ENCODE assay signal across 7 mouse cellular contexts in the genomic region with DNA sequence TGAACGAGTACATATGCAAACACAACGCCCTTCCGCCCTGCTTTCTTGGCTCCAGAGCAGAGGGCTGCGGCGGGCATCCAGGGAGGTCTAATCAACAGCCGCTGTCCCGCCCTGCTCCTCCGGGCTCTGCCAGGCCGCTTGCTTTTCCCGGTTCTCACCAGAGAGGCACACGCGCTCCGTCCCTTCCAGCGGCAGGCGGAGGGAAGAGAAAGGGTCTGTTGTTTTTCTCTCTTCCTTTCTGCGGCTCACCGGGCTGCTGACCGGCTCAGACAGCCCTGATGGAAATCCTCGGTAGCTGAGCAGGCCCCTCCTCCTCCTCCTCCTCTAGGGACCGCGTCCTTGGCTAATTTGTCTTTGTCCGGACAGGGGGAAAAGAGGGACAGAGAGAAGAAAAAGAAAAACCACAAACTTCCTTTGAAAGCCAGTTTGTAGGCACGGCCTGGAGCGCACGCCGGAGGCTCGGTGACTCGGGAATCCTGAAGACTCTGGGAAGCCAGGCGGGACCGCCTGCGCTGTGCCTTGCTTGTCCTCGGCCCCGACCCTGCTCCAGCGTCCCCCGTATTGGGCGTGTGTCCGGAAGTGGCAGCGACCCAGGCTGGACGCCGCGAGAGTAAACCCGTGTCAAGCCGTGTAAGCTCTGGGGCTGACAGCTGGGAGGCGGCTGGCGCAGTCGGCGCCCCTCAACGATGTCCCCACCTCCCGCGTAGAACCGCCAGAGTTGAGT. TPM values are rescaled to one million over a fixed set of nuclear protein-coding genes. Genes with fewer than 3 reads are reported as not detected.
DNase-seq lines count a peak whose midpoint lies in the region; ATAC-seq and TF ChIP-seq lines count a peak whose summit lies in the region.

No protein-coding gene starts in this region.

- H3K36me3 ChIP-seq in intestine, postnatal 0 days (ENCODE audit: control insufficient read depth, insufficient read depth), result peaks cover 8% of the 10 kb centered on the region
- peaks cover 12% of the 10 kb centered on the region for H3K36me3 ChIP-seq in limb, embryonic 13.5 days
- H3K36me3 ChIP-seq in midbrain, embryonic 15.5 days (replicated peaks), result peaks cover 6% of the 10 kb centered on the region; the same call in 1 of the 2 replicates
- H3K36me3 ChIP-seq in spleen, adult 2 months (ENCODE audit: control insufficient read depth, insufficient read depth, low read length), result peaks cover 3% of the 10 kb centered on the region

- peak; percentile 74 for DNase-seq in adrenal gland, adult 8-10 months
- DNase-seq in embryo, embryonic 11.5 days (ENCODE audit: low read depth, low spot score), result peak; percentile 59
- peak; percentile 71 to 84 for DNase-seq in gastrocnemius, postnatal 4 days (ENCODE audit: low spot score in 2 of 2)
- DNase-seq in spleen, adult 2 months (ENCODE audit: low read depth in 1 of 2, low spot score in 2 of 2), result peak in 1 of 2 experiments; percentile 54

- peak; percentile 76 for ATAC-seq in intestine, postnatal 0 days
- peak; percentile 64 for ATAC-seq in limb, embryonic 13.5 days (ENCODE audit: low FRiP score, low read depth)
- peak; percentile 58 for ATAC-seq in midbrain, embryonic 15.5 days (replicated peaks)

- peak; percentile 61 for TF ChIP-seq CTCF in intestine, postnatal 0 days (IDR thresholded peaks at IDR 0.05; ENCODE audit: low read depth)
- TF ChIP-seq CTCF in spleen, adult 2 months (IDR thresholded peaks at IDR 0.05; ENCODE audit: extremely low read depth, insufficient read depth, insufficient read length, insufficient replicate concordance), result no peak

- no peaks in the 10 kb centered on the region for H3K9me3 ChIP-seq in intestine, postnatal 0 days (ENCODE audit: control insufficient read depth)
- H3K9me3 ChIP-seq in limb, embryonic 13.5 days, result no peaks in the 10 kb centered on the region
- no peaks in the 10 kb centered on the region for H3K9me3 ChIP-seq in midbrain, embryonic 15.5 days

- no peaks in the 10 kb centered on the region for H3K27me3 ChIP-seq in intestine, postnatal 0 days (replicated peaks; ENCODE audit: control insufficient read depth, insufficient read depth, low read length)
- H3K27me3 ChIP-seq in limb, embryonic 13.5 days, result no peaks in the 10 kb centered on the region
- no peaks in the 10 kb centered on the region for H3K27me3 ChIP-seq in midbrain, embryonic 15.5 days (replicated peaks)
- no peaks in the 10 kb centered on the region for H3K27me3 ChIP-seq in spleen, adult 2 months (ENCODE audit: control insufficient read depth, insufficient read depth, low read length)

- H3K4me3 ChIP-seq in intestine, postnatal 0 days (ENCODE audit: low read depth, low read length), result peak overlapping the region; percentile 61
- H3K4me3 ChIP-seq in limb, embryonic 13.5 days, result peak overlapping the region; percentile 77
- H3K4me3 ChIP-seq in midbrain, embryonic 15.5 days, result peak overlapping the region; percentile 71
- H3K4me3 ChIP-seq in spleen, adult 2 months (ENCODE audit: extremely low read depth, insufficient read depth, insufficient read length), result peak overlapping the region; percentile 68

- peak overlapping the region; percentile 85 for H3K4me2 ChIP-seq in intestine, postnatal 0 days (replicated peaks; ENCODE audit: low read depth)
- H3K4me2 ChIP-seq in limb, embryonic 13.5 days (replicated peaks), result peak overlapping the region; percentile 80
- peak overlapping the region; percentile 83 for H3K4me2 ChIP-seq in midbrain, embryonic 15.5 days

- H3K4me1 ChIP-seq in intestine, postnatal 0 days (replicated peaks; ENCODE audit: control insufficient read depth, insufficient read depth, low read length), result peaks cover 11% of the 10 kb centered on the region
- peaks cover 35% of the 10 kb centered on the region for H3K4me1 ChIP-seq in limb, embryonic 13.5 days
- peaks cover 31% of the 10 kb centered on the region for H3K4me1 ChIP-seq in midbrain, embryonic 15.5 days
- no peaks in the 10 kb centered on the region; the same call in 1 of the 2 replicates for H3K4me1 ChIP-seq in spleen, adult 2 months (ENCODE audit: control insufficient read depth, insufficient read depth, insufficient read length)

- peak overlapping the region; percentile 83 for H3K9ac ChIP-seq in intestine, postnatal 0 days (ENCODE audit: low read depth, low read length)
- H3K9ac ChIP-seq in limb, embryonic 13.5 days, result peak overlapping the region; percentile 90
- peak overlapping the region; percentile 69 for H3K9ac ChIP-seq in midbrain, embryonic 15.5 days

- peak; percentile 34; the same call in 1 of the 2 replicates for TF ChIP-seq POLR2A in spleen, adult 2 months (IDR thresholded peaks at IDR 0.05; ENCODE audit: low read depth, low read length)

- under 1% methylated on average over 50 of the region's 51 CpGs for WGBS in intestine, postnatal 0 days
- WGBS in limb, embryonic 13.5 days, result under 1% methylated on average over 51 of the region's 51 CpGs
- under 1% methylated on average over 49 of the region's 51 CpGs for WGBS in midbrain, embryonic 15.5 days
- under 1% methylated on average over 51 of the region's 51 CpGs for WGBS in spleen, adult 2 months

- peak overlapping the region; percentile 93 for H3K27ac ChIP-seq in intestine, postnatal 0 days (ENCODE audit: low read depth, low read length)
- peak overlapping the region; percentile 92 for H3K27ac ChIP-seq in limb, embryonic 13.5 days
- H3K27ac ChIP-seq in midbrain, embryonic 15.5 days, result peak overlapping the region; percentile 93
- peak overlapping the region; percentile 94 for H3K27ac ChIP-seq in spleen, adult 2 months (ENCODE audit: insufficient read depth, low read length)

RNA-seq across cellular contexts. Expression of gene Prune1, which starts 1.2 kb away (rescaled TPM):
- total RNA-seq in adrenal gland, adult 8-10 months (2022), result 10 to 100 TPM; 26.8 to 34.8 (median 31.7) TPM
- total RNA-seq in gastrocnemius, postnatal 4 days (2021), result 10 to 100 TPM; 68.7 to 78.2 TPM
- polyA plus RNA-seq in intestine, postnatal 0 days (2015; fragmentation: Nextera tagmentation; extraction: Ambion mirVana), result 9.2 and 10.1 TPM in 2 replicates
- 24.2 and 26.9 TPM in 2 replicates for polyA plus RNA-seq in limb, embryonic 13.5 days (2015; fragmentation: Nextera tagmentation; extraction: Ambion mirVana)
- 67.9 and 76.9 TPM in 2 replicates for polyA plus RNA-seq in midbrain, embryonic 15.5 days (2015; fragmentation: Nextera tagmentation; extraction: Ambion mirVana)
- 7.7 and 8.9 TPM in 2 replicates for polyA plus RNA-seq in spleen, adult 2 months (2012; rRNA removed)

RNA-seq across cellular contexts. Expression of gene Mindy1, which starts 1.9 kb away (rescaled TPM):
- total RNA-seq in adrenal gland, adult 8-10 months (2022), result 100 to 1,000 TPM; 127 to 191 (median 150) TPM
- total RNA-seq in gastrocnemius, postnatal 4 days (2021), result 10 to 100 TPM; 22.8 to 26.8 TPM
- polyA plus RNA-seq in intestine, postnatal 0 days (2015; fragmentation: Nextera tagmentation; extraction: Ambion mirVana), result 36.4 and 38.0 TPM in 2 replicates
- 38.1 and 41.2 TPM in 2 replicates for polyA plus RNA-seq in limb, embryonic 13.5 days (2015; fragmentation: Nextera tagmentation; extraction: Ambion mirVana)
- 43.0 and 43.7 TPM in 2 replicates for polyA plus RNA-seq in midbrain, embryonic 15.5 days (2015; fragmentation: Nextera tagmentation; extraction: Ambion mirVana)
- polyA plus RNA-seq in spleen, adult 2 months (2012; rRNA removed), result 44.8 and 51.0 TPM in 2 replicates

RNA-seq across cellular contexts. Expression of gene Anxa9, which starts 23.9 kb away (rescaled TPM):
- total RNA-seq in adrenal gland, adult 8-10 months (2022), result 1 to 10 TPM; 1.9 to 4.2 (median 3.0) TPM
- total RNA-seq in gastrocnemius, postnatal 4 days (2021), result 1 to 10 TPM in 1 of 2 experiments, under 1 TPM in 1; 0.57 to 1.1 TPM
- 2.0 and 2.3 TPM in 2 replicates for polyA plus RNA-seq in intestine, postnatal 0 days (2015; fragmentation: Nextera tagmentation; extraction: Ambion mirVana)
- polyA plus RNA-seq in limb, embryonic 13.5 days (2015; fragmentation: Nextera tagmentation; extraction: Ambion mirVana), result 2.0 and 2.5 TPM in 2 replicates
- 0.33 and 0.56 TPM in 2 replicates for polyA plus RNA-seq in midbrain, embryonic 15.5 days (2015; fragmentation: Nextera tagmentation; extraction: Ambion mirVana)
- polyA plus RNA-seq in spleen, adult 2 months (2012; rRNA removed), result 2.6 and 2.7 TPM in 2 replicates

RNA-seq across cellular contexts. Expression of gene Cers2, which starts 31.6 kb away (rescaled TPM):
- total RNA-seq in adrenal gland, adult 8-10 months (2022), result 100 to 1,000 TPM; 211 to 272 (median 241) TPM
- total RNA-seq in gastrocnemius, postnatal 4 days (2021), result 10 to 100 TPM; 56.0 to 61.5 TPM
- 109 and 120 TPM in 2 replicates for polyA plus RNA-seq in intestine, postnatal 0 days (2015; fragmentation: Nextera tagmentation; extraction: Ambion mirVana)
- 181 and 184 TPM in 2 replicates for polyA plus RNA-seq in limb, embryonic 13.5 days (2015; fragmentation: Nextera tagmentation; extraction: Ambion mirVana)
- polyA plus RNA-seq in midbrain, embryonic 15.5 days (2015; fragmentation: Nextera tagmentation; extraction: Ambion mirVana), result 97.6 and 97.8 TPM in 2 replicates
- polyA plus RNA-seq in spleen, adult 2 months (2012; rRNA removed), result 95.7 and 101 TPM in 2 replicates

RNA-seq across cellular contexts. Expression of gene Bnipl, which starts 32.0 kb away (rescaled TPM):
- under 1 TPM in 1 of 4 experiments, not detected in 3; 0.75 TPM for total RNA-seq in adrenal gland, adult 8-10 months (2022)
- total RNA-seq in gastrocnemius, postnatal 4 days (2021), result under 1 TPM; 0.16 to 0.29 TPM
- polyA plus RNA-seq in intestine, postnatal 0 days (2015; fragmentation: Nextera tagmentation; extraction: Ambion mirVana), result not detected in 2 replicates
- polyA plus RNA-seq in limb, embryonic 13.5 days (2015; fragmentation: Nextera tagmentation; extraction: Ambion mirVana), result 2.2 and 2.5 TPM in 2 replicates
- 0.22 and 0.33 TPM in 2 replicates for polyA plus RNA-seq in midbrain, embryonic 15.5 days (2015; fragmentation: Nextera tagmentation; extraction: Ambion mirVana)
- polyA plus RNA-seq in spleen, adult 2 months (2012; rRNA removed), result 0.07 TPM in 1 of 2 replicates, not detected in the other
